Mouse (Mus musculus) central nervous system, embryonic 14 days (tissue): ENCODE results near the gene Chchd4. TPM values are rescaled to one million over a fixed set of nuclear protein-coding genes. Genes with fewer than 3 reads are reported as not detected.

ENCODE experiments used
- polyA plus RNA-seq: library from polyadenylated mRNA; depleted of rRNA; stranded (reverse); fragments of >200 nt; gene quantifications from 2 replicates; pipeline ENCODE4 v1.2.3, GENCODE M21; 2012; rRNA removed

Chchd4 gene
- polyA plus RNA-seq, result 13.0 and 14.0 TPM in 2 replicates

GRCm38 (mm10) chr6:91472868-91473804 lies at the start of gene Chchd4, which contains the start of gene Tmem43:
TSS of gene Chchd4 (minus strand) at chr6:91473546.
TSS of gene Tmem43 (plus strand) at chr6:91473703.

GRCm38 (mm10) chr6:91515545-91516449 lies 42.5 kb upstream of the Chchd4 start, which contains the start of the genes Xpc and Lsm3:
TSS of gene Xpc (minus strand) at chr6:91515888.
TSS of gene Lsm3 (plus strand) at chr6:91515928.

Other genes with a start within 250 kb of the Chchd4 start
- gene Wnt7a, start 62.2 kb downstream of the Chchd4 start, polyA plus RNA-seq, result 12.1 and 18.0 TPM in 2 replicates
- 50.3 and 51.2 TPM in 2 replicates for gene Tmem43, start 157 bp upstream of the Chchd4 start, polyA plus RNA-seq
- 16.3 and 16.7 TPM in 2 replicates for gene Xpc, start 42.3 kb upstream of the Chchd4 start, polyA plus RNA-seq
- 127 and 145 TPM in 2 replicates for gene Lsm3, start 42.4 kb upstream of the Chchd4 start, polyA plus RNA-seq
- gene Slc6a6, start 210.5 kb upstream of the Chchd4 start, polyA plus RNA-seq, result 75.2 and 77.6 TPM in 2 replicates